Mouse (Mus musculus): ENCODE data around the gene Mmaa.

The Mmaa gene

DNA sequence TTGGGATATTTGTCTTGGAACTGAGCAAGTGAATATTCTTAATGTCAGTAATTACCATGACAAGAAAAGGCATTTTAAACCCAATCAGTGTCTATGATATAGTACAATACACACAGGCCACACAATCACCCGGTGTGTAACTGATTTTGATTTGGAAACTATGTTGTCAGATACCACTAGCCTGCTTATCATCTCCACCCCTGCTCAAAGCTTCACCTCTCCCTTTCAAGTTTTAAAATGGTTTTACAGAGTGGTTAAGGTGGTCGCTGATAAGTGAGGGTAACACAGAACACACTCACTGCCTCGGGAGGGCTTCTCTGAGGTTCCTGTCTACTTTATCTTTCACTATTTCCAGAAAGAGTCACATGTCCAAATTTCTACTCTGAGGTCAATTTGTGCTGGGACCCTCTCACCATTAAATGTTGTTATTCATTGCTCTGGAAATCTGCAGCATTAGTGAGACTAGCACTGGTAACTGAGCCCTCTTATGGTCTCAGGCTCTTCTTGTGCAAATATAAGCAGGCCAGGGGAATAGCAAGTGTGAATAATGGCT lies 1.9 kb downstream of the Mmaa start:
- in situ Hi-C loops (cut with MboI; ENCODE audit: unreplicated experiment in 2 of 2) = loop anchor here (10.0 to 25.0 kb wide), 10 partner anchors 295 to 1880 kb away; partner anchors contain the start of genes Lsm6 (in 2 of the 2), Usp38 (in 2 of the 2), Otud4 (in 1 of the 2) and Tmem184c (in 1 of the 2)

DNA sequence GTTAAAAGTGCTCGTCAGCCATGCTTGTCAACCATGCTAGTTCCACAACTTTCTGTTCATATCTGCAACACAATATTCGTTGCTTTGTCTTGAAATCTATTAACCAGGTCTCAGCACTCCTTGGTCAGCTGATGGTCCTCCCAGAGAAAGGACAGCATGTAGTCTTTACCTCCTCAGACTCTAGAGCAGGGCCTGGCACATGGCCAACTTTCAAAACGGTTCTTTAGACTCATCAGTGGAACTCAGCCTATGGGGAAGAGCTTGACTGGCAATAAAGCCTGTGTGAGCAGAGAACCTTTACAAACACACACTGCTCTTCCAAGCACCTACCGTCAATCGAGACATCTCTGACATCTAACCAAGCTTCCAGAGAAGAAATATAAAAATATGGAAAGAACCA lies 5.1 kb downstream of the Mmaa start:
- in situ Hi-C loops (cut with MboI; ENCODE audit: unreplicated experiment in 2 of 2) = loop anchor here (25.0 kb wide), 7 partner anchors 298 to 1877 kb away; partner anchors contain the start of genes Tmem184c (in 1 of the 2) and Usp38 (in 1 of the 2)

DNA sequence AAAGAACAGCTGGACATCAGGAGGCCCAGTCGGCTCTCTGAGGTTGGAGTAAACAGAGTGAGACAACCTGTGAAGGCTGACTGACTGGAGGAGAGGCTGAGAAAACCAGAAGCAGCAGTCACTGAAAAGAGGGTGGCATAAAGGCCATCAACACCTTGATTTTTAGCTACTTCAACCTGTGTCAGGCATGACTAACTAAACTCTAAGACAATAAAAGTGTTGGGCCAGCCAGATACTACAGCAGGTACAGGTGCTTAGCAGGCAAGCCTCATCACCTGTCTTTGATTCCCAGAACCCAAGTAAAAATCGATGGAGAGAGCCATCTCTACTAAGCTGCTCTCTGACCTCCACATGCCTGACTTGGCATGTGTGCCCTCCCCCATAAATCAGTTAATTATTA lies 6.1 kb downstream of the Mmaa start:
- in situ Hi-C loops (cut with MboI; ENCODE audit: unreplicated experiment in 2 of 2) = loop anchor here (25.0 kb wide), 7 partner anchors 299 to 1876 kb away; partner anchors contain the start of genes Tmem184c (in 1 of the 2) and Usp38 (in 1 of the 2)

DNA sequence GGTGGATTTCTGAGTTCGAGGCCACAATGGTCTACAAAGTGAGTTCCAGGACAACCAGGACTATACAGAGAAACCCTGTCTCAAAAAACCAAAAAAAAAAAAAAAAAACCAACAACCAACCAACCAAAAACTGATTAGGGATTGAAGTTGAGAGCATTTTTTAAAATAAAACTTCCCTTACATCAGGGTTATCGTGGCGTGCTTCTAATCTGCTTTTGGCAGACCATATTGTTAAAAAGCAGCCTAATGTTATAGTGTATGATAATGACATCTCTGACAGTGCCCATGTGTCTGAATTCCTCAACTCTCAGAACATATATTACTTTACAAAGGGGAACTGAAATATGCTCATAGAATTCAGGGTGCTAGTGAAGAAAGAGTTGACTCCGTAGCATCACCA lies 6.5 kb downstream of the Mmaa start:
- in situ Hi-C loops (cut with MboI; ENCODE audit: unreplicated experiment in 2 of 2) = loop anchor here (25.0 kb wide), 7 partner anchors 299 to 1876 kb away; partner anchors contain the start of genes Tmem184c (in 1 of the 2) and Usp38 (in 1 of the 2)

DNA sequence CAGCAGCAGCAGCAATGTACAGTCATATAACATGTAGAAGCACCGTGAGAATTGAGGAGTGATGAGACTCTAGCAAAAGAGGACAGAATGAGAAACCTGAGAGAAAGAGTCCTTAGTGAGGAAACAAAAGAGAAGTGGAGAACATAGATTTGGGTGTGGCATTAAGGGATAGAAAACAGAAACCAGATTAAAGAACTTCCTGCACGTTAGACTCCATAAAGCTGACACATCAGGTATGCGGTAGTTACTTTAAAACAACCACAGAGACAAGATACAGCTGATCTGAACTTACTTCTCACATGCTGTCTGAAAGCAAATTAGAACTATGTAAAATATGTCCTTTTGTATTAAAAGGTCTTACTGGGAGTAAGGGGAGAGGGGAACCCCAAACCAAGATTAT lies 8.3 kb downstream of the Mmaa start:
- in situ Hi-C loops (cut with MboI; ENCODE audit: unreplicated experiment in 2 of 2) = loop anchor here (25.0 kb wide), 7 partner anchors 301 to 1874 kb away; partner anchors contain the start of genes Tmem184c (in 1 of the 2) and Usp38 (in 1 of the 2)

DNA sequence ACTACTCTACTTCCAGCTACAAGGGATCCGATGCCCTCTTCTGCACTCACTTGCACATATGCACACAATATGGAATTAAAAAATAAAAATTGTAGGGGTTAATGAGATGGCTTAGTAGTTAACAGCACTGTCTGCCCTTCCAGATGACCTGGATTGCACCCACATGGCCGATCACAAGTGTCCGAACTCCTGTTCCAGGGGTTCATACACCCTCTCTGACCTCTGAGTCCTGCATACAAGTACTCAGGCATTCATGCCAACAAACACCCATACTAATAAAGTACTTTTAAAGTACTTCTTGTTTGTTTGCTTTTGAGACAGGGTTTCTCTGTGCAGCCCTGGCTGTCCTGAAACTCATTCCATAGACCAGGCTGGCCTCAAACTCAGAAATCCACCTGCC lies 10.1 kb downstream of the Mmaa start:
- in situ Hi-C loops (cut with MboI; ENCODE audit: unreplicated experiment in 2 of 2) = loop anchor here (25.0 kb wide), 7 partner anchors 303 to 1872 kb away; partner anchors contain the start of genes Tmem184c (in 1 of the 2) and Usp38 (in 1 of the 2)

DNA sequence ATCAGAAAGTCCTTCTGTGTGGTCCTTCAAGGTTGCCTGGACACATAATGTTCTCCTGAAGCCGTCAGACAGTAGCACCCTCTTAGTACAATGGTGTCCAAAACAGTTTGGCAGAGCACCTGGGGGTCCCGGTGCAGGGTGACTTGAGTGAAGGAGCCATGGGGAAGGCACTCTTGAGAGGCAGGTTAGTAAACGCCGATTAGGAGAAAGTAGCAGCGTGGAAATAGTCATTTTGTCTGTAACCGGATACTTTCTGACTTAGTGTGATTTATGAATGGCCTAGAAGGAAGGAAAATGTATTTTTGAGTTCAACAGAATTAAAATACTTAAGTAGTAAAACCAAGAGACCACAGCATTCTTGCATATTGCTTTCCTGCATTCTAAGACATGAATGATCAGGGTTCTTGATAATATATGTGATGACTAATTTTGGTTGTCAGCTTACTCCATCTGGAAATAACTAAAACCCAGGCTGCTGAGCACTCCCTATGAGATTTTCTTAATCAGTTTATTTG lies 13.3 kb downstream of the Mmaa start:
- in situ Hi-C loops (cut with MboI; ENCODE audit: unreplicated experiment in 2 of 2) = loop anchor here (25.0 kb wide), 7 partner anchors 306 to 1869 kb away; partner anchors contain the start of genes Tmem184c (in 1 of the 2) and Usp38 (in 1 of the 2)

DNA sequence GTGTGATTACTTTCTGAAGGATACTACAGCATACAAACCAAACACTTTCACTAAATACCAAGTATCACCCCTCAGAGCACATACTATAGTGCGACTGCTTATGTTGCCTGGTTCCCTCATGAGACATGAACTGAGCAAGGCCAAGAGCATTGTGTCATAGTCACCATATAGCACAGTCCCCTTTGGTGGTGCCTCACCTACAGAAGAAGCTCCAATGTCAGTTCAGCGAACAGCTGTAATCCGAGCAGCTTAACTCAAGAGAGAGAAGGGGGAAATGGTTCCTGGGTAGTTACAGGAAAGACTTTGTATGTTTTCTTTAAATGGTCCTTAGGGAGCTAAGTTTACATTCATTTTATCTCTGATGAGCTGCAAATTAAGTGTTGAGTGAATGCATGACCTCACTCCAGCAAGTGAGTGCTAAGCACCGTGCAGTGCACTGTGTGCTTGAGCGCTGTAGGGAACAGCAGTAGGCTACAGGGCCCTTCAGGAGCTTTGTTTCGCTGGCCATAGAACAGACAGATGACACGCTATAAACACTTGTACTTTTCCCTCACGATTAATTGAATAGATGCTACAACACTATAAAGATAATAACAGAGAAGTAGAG lies 17.4 kb downstream of the Mmaa start:
- in situ Hi-C loops (cut with MboI; ENCODE audit: unreplicated experiment in 2 of 2) = loop anchor here (25.0 kb wide), 7 partner anchors 310 to 1865 kb away; partner anchors contain the start of genes Tmem184c (in 1 of the 2) and Usp38 (in 1 of the 2)

DNA sequence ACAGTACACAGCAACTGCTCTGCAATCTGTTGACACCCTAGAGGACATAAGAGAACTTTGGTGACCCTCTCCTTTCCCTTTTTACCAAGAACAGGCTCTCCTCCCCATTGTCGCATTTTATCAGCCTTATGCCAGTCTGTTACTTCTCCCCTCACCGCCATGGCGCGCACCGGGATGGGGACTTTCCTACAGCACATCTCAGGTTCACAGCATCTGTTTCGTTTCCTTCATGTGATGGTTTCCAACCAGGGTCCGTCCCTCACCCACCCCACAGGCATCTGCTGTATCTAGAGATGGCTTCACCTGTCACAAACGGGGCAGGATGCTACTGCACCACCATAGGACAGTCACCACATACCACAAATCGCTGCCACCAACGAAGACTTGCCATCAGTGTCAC lies 19.8 kb downstream of the Mmaa start:
- in situ Hi-C loops (cut with MboI; ENCODE audit: unreplicated experiment in 2 of 2) = loop anchor here (25.0 kb wide), 7 partner anchors 312 to 1863 kb away; partner anchors contain the start of genes Tmem184c (in 1 of the 2) and Usp38 (in 1 of the 2)

DNA sequence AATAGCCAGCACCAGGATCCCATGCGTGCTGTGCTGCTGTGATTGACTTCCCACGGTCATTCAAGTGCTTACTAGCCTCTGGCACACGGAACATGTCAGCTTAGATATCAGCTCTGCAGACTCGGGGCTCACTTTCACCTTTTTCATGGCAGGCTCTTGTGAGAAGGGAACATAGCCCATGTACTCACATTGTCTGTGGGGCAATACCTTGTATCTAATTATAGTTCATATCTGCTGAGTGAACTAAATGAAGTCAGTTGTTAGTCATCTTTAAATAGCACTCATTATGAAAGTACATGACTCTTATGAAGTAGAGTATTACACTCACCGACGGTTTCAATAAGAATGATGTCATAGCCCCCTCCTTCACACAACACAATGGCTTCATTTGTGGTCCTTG lies 21.0 kb downstream of the Mmaa start:
- in situ Hi-C loops (cut with MboI; ENCODE audit: unreplicated experiment in 2 of 2) = no loop called here

DNA sequence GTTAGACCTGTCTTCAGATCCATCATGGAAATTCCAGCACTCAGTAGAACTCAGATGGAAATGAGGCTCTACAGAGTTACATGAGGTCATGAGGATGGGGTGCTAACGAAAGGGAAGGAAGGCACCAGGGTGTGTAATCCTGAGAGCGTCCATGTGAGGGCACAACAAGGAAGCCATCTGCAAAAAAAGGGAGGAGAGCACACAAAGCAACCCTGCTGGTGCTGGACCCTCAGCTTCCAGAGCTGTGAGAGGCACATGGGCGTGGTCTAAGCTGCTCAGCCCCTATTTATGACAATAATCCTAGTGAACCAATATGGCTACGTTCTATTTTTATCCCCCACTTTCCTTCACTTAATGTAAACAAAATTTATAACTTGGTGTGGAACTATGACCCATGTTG lies 22.1 kb downstream of the Mmaa start:
- in situ Hi-C loops (cut with MboI; ENCODE audit: unreplicated experiment in 2 of 2) = no loop called here

DNA sequence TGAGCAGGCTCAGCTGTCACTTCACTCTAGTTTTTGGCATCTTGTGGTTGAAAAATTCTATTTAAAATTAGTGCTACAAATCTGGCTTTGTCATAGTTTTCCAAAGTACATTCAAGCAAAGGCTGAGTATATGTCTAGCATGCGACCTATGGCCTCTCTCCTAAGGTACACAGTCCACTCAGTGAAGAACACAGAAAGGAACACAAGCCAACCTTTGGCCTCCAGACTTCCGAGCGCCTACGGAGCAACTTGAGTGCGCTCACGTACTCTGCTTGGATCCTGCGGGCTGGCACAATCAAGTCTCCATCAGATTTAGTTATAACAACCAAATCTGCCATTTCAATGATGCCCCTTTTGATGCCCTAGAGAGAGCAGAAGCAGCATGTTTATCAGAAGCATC lies 25.8 kb downstream of the Mmaa start:
- in situ Hi-C loops (cut with MboI; ENCODE audit: unreplicated experiment in 2 of 2) = no loop called here

DNA sequence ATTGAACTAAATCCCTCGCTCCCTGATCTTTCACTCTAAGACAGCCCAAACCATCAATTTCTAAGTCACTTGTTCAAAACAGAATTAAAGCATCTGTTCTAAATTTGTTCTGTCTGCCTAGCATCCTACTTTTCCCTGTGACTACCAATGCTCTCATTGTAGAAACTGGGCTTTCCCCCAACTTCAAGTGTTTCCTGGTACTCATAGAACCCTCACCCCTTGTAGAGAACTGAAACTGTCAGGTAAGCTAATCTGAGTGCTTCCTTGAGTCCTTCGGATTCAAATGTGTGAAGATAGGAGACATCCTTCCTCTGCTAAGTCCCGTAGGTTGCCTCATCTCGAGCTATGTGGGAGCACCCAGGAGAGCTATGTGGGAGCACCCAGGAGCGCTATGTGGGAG lies 32.8 kb downstream of the Mmaa start:
- in situ Hi-C loops (cut with MboI; ENCODE audit: unreplicated experiment in 2 of 2) = no loop called here

DNA sequence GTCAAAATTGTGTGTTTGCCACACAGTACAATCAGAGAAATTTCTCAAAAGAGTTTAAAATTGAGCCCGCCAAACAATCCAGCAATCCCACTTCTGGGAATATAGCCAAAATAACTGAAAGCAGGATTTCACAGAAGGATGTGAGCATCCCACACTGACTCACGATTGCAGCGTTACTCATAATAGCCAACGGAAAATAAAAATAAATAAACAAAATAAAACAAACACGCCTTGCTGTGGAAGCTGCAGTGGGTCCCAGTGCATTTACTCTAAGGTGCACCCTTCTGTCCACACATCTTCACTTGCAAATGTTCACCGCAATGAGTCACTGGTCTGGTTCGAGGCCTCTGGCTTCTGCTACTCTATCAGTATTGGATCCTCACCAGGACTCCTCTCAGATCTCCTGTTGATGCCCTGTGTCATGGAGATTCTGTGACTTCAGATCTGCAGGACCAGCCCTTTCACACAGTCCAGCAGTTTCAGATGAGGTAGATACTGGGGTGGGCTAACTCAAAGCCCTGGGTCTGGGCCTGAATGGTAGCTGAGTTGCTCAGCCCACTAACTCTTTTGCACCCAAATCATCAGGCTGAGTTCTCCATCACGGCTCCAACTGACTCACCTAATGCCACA lies 38.5 kb downstream of the Mmaa start:
- in situ Hi-C loops (cut with MboI; ENCODE audit: unreplicated experiment in 2 of 2) = no loop called here

DNA sequence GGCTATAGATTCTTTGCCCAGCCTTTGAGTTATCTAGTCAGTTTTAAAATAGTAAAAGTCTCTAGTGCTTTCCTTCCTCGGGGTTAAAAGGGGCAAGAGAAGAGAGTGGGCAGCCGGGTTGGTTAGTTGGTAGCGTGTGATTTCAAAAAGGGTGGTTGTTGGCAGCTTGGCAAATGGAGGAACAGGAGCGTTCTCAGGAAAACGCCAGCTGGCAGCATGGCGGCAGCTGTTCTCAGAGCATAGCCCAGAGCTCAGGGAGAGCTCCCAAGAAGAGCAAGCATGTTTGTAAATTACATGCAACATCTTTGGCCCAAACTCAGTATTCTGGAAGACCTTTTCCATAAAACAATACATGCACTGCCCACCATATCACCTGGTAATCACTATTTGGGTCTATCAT lies 41.0 kb downstream of the Mmaa start:
- in situ Hi-C loops (cut with MboI; ENCODE audit: unreplicated experiment in 2 of 2) = no loop called here

DNA sequence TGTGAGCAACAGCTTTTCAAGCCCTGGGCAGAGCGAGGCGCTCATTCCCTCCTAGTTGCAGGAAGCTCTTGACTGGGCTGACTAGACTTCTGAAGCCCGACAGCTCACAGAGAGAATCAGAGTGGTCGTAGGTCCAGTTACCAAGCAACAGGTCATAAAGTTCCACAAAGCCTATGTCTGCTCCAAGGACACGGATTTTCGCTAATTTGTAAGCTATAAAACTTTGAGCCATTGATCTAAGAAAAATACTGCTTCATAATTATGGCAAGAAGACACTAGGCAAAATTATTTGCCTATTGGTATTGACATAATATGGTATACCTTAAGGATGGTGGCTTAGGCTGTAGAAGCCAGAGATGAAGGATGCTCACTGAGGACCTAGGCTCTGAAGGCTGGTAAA lies 46.3 kb downstream of the Mmaa start, which contains the start of gene 1700011L22Rik:
Gene 1700011L22Rik (minus strand): TSS at position 101 of the 400 bp plus-strand sequence.
- in situ Hi-C loops (cut with MboI; ENCODE audit: unreplicated experiment in 2 of 2) = no loop called here

DNA sequence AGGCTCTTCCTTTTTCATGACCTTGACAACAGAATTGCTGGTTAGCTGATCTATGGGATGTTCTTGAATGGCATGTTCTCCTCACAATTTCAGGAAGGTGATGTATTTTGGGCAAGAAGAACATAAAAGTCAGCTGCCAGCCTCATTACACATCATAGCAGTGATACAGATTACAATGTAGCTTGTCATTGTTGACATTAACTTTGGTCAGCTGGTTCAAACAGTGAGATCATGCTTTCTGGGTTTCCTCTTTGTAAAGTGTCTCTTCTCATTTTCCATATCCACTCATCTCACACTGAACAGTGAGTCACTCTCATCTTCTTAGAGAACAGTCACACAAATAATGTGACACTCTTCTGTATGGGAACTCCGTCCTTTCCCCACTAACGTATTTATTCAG lies 51.3 kb downstream of the Mmaa start:
- in situ Hi-C loops (cut with MboI; ENCODE audit: unreplicated experiment in 2 of 2) = no loop called here

DNA sequence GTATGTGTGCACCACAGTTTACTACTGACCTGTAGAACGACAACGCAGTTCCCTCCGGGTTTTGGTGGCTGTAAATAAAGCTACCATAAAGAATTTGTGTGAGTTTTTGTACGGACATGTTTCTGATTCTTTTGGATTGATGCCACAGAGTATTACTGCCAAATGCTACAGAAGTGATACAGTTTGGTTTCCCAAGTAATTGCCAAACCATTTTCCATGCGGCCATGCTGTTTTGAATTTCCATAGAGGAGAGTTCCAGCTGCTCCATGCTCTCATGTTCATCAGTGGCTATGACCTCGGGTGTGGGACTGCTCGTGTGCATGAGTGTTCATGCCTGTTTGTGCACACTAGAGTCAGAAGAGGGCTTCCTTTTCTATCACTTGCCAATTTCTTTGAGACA lies 54.7 kb downstream of the Mmaa start:
- in situ Hi-C loops (cut with MboI; ENCODE audit: unreplicated experiment in 2 of 2) = no loop called here

DNA sequence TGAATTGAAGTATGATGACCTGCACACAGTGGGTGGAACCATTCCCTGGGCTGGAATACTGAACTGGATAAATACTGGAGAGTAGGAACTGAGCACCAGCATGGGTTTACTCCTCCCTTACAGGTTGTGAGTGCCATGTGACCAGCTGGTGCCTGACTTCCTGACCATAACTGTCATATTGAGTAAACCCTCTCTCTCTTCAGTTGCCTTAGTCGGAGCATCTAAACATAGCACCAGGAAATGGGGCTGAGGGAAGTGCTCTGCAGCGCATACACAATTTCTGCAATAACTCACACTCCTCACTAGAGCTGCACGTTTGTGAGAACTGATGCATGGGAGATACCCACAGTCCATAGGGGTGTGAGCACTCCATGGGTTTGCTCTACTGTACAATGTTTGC lies 55.4 kb downstream of the Mmaa start:
- in situ Hi-C loops (cut with MboI; ENCODE audit: unreplicated experiment in 2 of 2) = no loop called here

DNA sequence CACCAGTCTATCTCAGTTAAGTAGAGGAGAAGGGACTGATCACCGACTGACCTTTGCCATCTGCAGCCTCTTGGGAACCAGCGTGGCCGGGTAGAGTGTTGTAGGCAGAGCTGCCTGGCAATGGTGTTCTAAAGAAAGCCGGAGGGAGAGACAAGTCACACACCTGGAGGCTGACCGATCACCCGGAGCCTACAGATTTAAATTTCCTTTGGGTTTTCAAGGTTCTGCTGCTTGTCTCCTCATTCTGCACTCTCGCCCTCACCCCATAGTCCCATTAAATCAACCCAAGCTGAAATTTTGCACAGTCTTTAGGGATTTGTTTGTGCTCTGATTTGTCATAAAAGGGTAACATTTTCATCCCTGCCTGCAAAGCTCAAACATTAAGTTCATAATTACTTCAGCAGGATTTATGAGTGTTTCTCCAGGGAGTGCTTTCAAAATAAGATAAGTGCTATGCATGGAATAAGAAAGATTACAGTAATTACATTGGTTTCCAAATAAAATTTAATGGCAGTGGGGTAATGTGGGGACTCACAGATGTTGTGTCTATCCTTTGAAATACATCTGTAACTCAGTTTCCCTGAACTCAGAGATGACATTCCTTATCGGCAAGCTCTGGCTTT lies 65.4 kb downstream of the Mmaa start:
- in situ Hi-C loops (cut with MboI; ENCODE audit: unreplicated experiment in 2 of 2) = no loop called here
